In the genomic region with DNA sequence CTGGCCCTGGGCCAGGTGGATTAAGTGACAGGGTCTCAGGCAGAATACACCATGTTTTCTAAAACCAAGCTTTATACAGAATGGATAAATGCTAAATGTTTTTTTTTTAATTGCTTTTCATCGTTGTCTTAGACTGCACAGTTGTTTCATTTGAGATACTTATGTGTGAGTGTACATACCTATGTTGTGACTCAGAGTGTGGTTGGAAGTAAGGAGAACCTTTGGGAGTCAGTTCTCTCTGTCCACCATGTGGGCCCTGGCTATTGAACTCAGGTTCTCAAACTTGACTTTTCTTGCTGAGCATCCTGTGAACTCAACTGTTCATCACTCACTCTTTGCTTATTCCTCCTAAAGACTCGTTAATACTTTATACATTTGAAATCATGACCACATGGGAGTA, we compare ENCODE assay signal across 20 mouse cellular contexts.
"Had no signal": no experiment of that assay in that cellular context is flagged by ENCODE, and none has a peak within 500 bp of the region (broad histone marks: within the 10 kb centered on the region; RNA-seq: fewer than 3 reads in every experiment).

No protein-coding gene starts in this region.

- H3K9me3 ChIP-seq: kidney, embryonic 15.5 days; limb, embryonic 10.5 days; limb, embryonic 13.5 days; liver, embryonic 12.5 days; liver, embryonic 15.5 days; midbrain, embryonic 13.5 days; stomach, embryonic 15.5 days had no signal

- H3K4me2 ChIP-seq: kidney, embryonic 15.5 days; limb, embryonic 13.5 days; liver, embryonic 12.5 days; liver, embryonic 15.5 days; midbrain, embryonic 13.5 days; stomach, embryonic 15.5 days had no signal

- H3K36me3 ChIP-seq: kidney, embryonic 15.5 days; limb, embryonic 10.5 days; limb, embryonic 13.5 days; liver, embryonic 15.5 days; midbrain, embryonic 13.5 days; stomach, embryonic 15.5 days had no signal

- H3K27ac ChIP-seq: kidney, embryonic 15.5 days; limb, embryonic 10.5 days; limb, embryonic 13.5 days; liver, embryonic 12.5 days; liver, embryonic 15.5 days; macrophage; midbrain, embryonic 13.5 days; stomach, embryonic 15.5 days had no signal

- H3K4me1 ChIP-seq: limb, embryonic 10.5 days; stomach, embryonic 15.5 days had no signal

- H3K27me3 ChIP-seq: kidney, embryonic 15.5 days; limb, embryonic 13.5 days; liver, embryonic 12.5 days; liver, embryonic 15.5 days; midbrain, embryonic 13.5 days; stomach, embryonic 15.5 days had no signal

- ATAC-seq: liver, embryonic 12.5 days; midbrain, embryonic 13.5 days had no signal

- H3K9ac ChIP-seq: kidney, embryonic 15.5 days; limb, embryonic 13.5 days; liver, embryonic 12.5 days; liver, embryonic 15.5 days; midbrain, embryonic 13.5 days; stomach, embryonic 15.5 days had no signal

- DNase-seq: kidney, adult 11 months; kidney, adult 8-10 months; kidney, postnatal 10 days; kidney, postnatal 36 days; layer of hippocampus, postnatal 36 days; liver; lung, adult 2 months; retina, postnatal 1 day; right cerebral cortex, postnatal 25 days; spleen, adult 18-20 months; thymus, postnatal 14 days; thymus, postnatal 4 days had no signal

- H3K4me3 ChIP-seq: kidney, embryonic 15.5 days; limb, embryonic 10.5 days; limb, embryonic 13.5 days; liver, embryonic 12.5 days; liver, embryonic 15.5 days; midbrain, embryonic 13.5 days; stomach, embryonic 15.5 days had no signal
